Mouse (Mus musculus): ENCODE measurements around the gene Iqsec1. TPM values are rescaled to one million over a fixed set of nuclear protein-coding genes. Genes with fewer than 3 reads are reported as not detected.
A peak's percentile ranks its signal among the peaks of the same experiment; 100 is the strongest.

Iqsec1 gene
- polyA plus RNA-seq, 1 experiment: 191 TPM

GRCm38 (mm10) chr6:90836749-90837148, 151.7 kb downstream of the Iqsec1 start:
- Histone ChIP-seq H3K4me3 (replicated peaks; ENCODE audit: extremely low read depth, low read depth, low read length) (no peak overlapping the region), H3K4me1 (ENCODE audit: control insufficient read depth, insufficient read depth, low read length) (0 out of 2 replicates have a peak, but pooled peaks cover 2% of the 10 kb centered on the region)
- DNase-seq: no peak
- WGBS: 57% methylated on average over 2 of the region's 2 CpGs
- no peak for TF ChIP-seq POLR2A (IDR thresholded peaks at IDR 0.05; ENCODE audit: borderline replicate concordance, extremely low read depth, low read depth, low read length)
- TF ChIP-seq CTCF (IDR thresholded peaks at IDR 0.05; ENCODE audit: insufficient read depth, low read length): no peak

GRCm38 (mm10) chr6:90829536-90829935, 158.9 kb downstream of the Iqsec1 start:
- WGBS: 82% methylated on average over 6 of the region's 6 CpGs
- H3K4me1 ChIP-seq (ENCODE audit: control insufficient read depth, insufficient read depth, low read length): no peaks in the 10 kb centered on the region
- H3K4me3 ChIP-seq (replicated peaks; ENCODE audit: extremely low read depth, low read depth, low read length): no peak overlapping the region
- DNase-seq: no peak
- TF ChIP-seq POLR2A (IDR thresholded peaks at IDR 0.05; ENCODE audit: borderline replicate concordance, extremely low read depth, low read depth, low read length): no peak
- no peak for TF ChIP-seq CTCF (IDR thresholded peaks at IDR 0.05; ENCODE audit: insufficient read depth, low read length)

GRCm38 (mm10) chr6:90825063-90825462, 163.4 kb downstream of the Iqsec1 start:
- 80% methylated on average over 2 of the region's 2 CpGs for WGBS
- Histone ChIP-seq H3K4me3 (replicated peaks; ENCODE audit: extremely low read depth, low read depth, low read length) (no peak overlapping the region), H3K4me1 (ENCODE audit: control insufficient read depth, insufficient read depth, low read length) (no peaks in the 10 kb centered on the region)
- DNase-seq: no peak
- TF ChIP-seq POLR2A (IDR thresholded peaks at IDR 0.05; ENCODE audit: borderline replicate concordance, extremely low read depth, low read depth, low read length) (no peak), CTCF (IDR thresholded peaks at IDR 0.05; ENCODE audit: insufficient read depth, low read length) (no peak)

GRCm38 (mm10) chr6:90823322-90823721, 165.2 kb downstream of the Iqsec1 start:
- no peak for DNase-seq
- WGBS: 36% methylated on average over 4 of the region's 4 CpGs
- H3K4me1 ChIP-seq (ENCODE audit: control insufficient read depth, insufficient read depth, low read length): no peaks in the 10 kb centered on the region
- no peak overlapping the region for H3K4me3 ChIP-seq (replicated peaks; ENCODE audit: extremely low read depth, low read depth, low read length)
- TF ChIP-seq CTCF (IDR thresholded peaks at IDR 0.05; ENCODE audit: insufficient read depth, low read length) (no peak), POLR2A (IDR thresholded peaks at IDR 0.05; ENCODE audit: borderline replicate concordance, extremely low read depth, low read depth, low read length) (no peak)

GRCm38 (mm10) chr6:90821916-90822602, 166.4 kb downstream of the Iqsec1 start:
- no peak for DNase-seq
- H3K4me3 ChIP-seq (replicated peaks; ENCODE audit: extremely low read depth, low read depth, low read length): no peak overlapping the region
- H3K4me1 ChIP-seq (ENCODE audit: control insufficient read depth, insufficient read depth, low read length): no peaks in the 10 kb centered on the region
- WGBS: 62% methylated on average over 4 of the region's 4 CpGs
- TF ChIP-seq POLR2A (IDR thresholded peaks at IDR 0.05; ENCODE audit: borderline replicate concordance, extremely low read depth, low read depth, low read length) (no peak), CTCF (IDR thresholded peaks at IDR 0.05; ENCODE audit: insufficient read depth, low read length) (no peak)

GRCm38 (mm10) chr6:90819880-90820279, 168.6 kb downstream of the Iqsec1 start:
- Histone ChIP-seq H3K4me1 (ENCODE audit: control insufficient read depth, insufficient read depth, low read length) (no peaks in the 10 kb centered on the region), H3K4me3 (replicated peaks; ENCODE audit: extremely low read depth, low read depth, low read length) (no peak overlapping the region)
- DNase-seq: no peak
- TF ChIP-seq POLR2A (IDR thresholded peaks at IDR 0.05; ENCODE audit: borderline replicate concordance, extremely low read depth, low read depth, low read length): no peak
- peak; percentile 37; the same call in 1 of the 2 replicates for TF ChIP-seq CTCF (IDR thresholded peaks at IDR 0.05; ENCODE audit: insufficient read depth, low read length)
- WGBS: 53% methylated on average over 2 of the region's 2 CpGs

- TF ChIP-seq POLR2A (IDR thresholded peaks at IDR 0.05; ENCODE audit: borderline replicate concordance, extremely low read depth, low read depth, low read length): no peak
- TF ChIP-seq CTCF (IDR thresholded peaks at IDR 0.05; ENCODE audit: insufficient read depth, low read length): peak; percentile 37; the same call in 1 of the 2 replicates
- H3K4me3 ChIP-seq (replicated peaks; ENCODE audit: extremely low read depth, low read depth, low read length): no peak overlapping the region
- peak; percentile 47 for DNase-seq
- no peaks in the 10 kb centered on the region for H3K4me1 ChIP-seq (ENCODE audit: control insufficient read depth, insufficient read depth, low read length)
- WGBS: 0% methylated on average over 1 of the region's 4 CpGs
Observed at GRCm38 (mm10) chr6:90818956-90819355, 169.5 kb downstream of the Iqsec1 start.

- no peak for TF ChIP-seq CTCF (IDR thresholded peaks at IDR 0.05; ENCODE audit: insufficient read depth, low read length)
- TF ChIP-seq POLR2A (IDR thresholded peaks at IDR 0.05; ENCODE audit: borderline replicate concordance, extremely low read depth, low read depth, low read length): no peak
- H3K4me1 ChIP-seq (ENCODE audit: control insufficient read depth, insufficient read depth, low read length): no peaks in the 10 kb centered on the region
- no peak overlapping the region for H3K4me3 ChIP-seq (replicated peaks; ENCODE audit: extremely low read depth, low read depth, low read length)
- DNase-seq: no peak
- 85% methylated on average over 3 of the region's 3 CpGs for WGBS
Observed at GRCm38 (mm10) chr6:90816551-90816950, 171.9 kb downstream of the Iqsec1 start.

- WGBS: 65% methylated on average over 3 of the region's 3 CpGs
- no peak for DNase-seq
- H3K4me3 ChIP-seq (replicated peaks; ENCODE audit: extremely low read depth, low read depth, low read length): no peak overlapping the region
- no peaks in the 10 kb centered on the region for H3K4me1 ChIP-seq (ENCODE audit: control insufficient read depth, insufficient read depth, low read length)
- TF ChIP-seq POLR2A (IDR thresholded peaks at IDR 0.05; ENCODE audit: borderline replicate concordance, extremely low read depth, low read depth, low read length) (no peak), CTCF (IDR thresholded peaks at IDR 0.05; ENCODE audit: insufficient read depth, low read length) (no peak)
Observed at GRCm38 (mm10) chr6:90815341-90815740, 173.1 kb downstream of the Iqsec1 start.

GRCm38 (mm10) chr6:90813526-90813925, 175.0 kb downstream of the Iqsec1 start:
- WGBS: 56% methylated on average over 1 of the region's 1 CpGs
- no peak overlapping the region for H3K4me3 ChIP-seq (replicated peaks; ENCODE audit: extremely low read depth, low read depth, low read length)
- H3K4me1 ChIP-seq (ENCODE audit: control insufficient read depth, insufficient read depth, low read length): no peaks in the 10 kb centered on the region
- DNase-seq: no peak
- TF ChIP-seq POLR2A (IDR thresholded peaks at IDR 0.05; ENCODE audit: borderline replicate concordance, extremely low read depth, low read depth, low read length) (no peak), CTCF (IDR thresholded peaks at IDR 0.05; ENCODE audit: insufficient read depth, low read length) (no peak)
